In genomic region chr1:59683926-59684818, GRCm38 (mm10) we compare ENCODE assay signal across 8 mouse cellular contexts. TPM values are rescaled to one million over a fixed set of nuclear protein-coding genes. Genes with fewer than 3 reads are reported as not detected.
DNase-seq lines count a peak whose midpoint lies in the region; ATAC-seq and TF ChIP-seq lines count a peak whose summit lies in the region.

No protein-coding gene starts in this region.

- H3K4me3 ChIP-seq in cortical plate, adult 2 months (ENCODE audit: insufficient read depth, low read length): peak overlapping the region; percentile 72
- peak overlapping the region; percentile 42 to 72 for H3K4me3 ChIP-seq in heart, embryonic 14.5 days (ENCODE audit: control insufficient read depth in 1 of 2, insufficient read depth in 1 of 2, low read depth in 1 of 2, low read length in 2 of 2)
- H3K4me3 ChIP-seq in lung, postnatal 0 days (ENCODE audit: low read depth, low read length): peak overlapping the region; percentile 43
- peak overlapping the region; percentile 61 for H3K4me3 ChIP-seq in small intestine, adult 2 months (ENCODE audit: low read depth, low read length)

- peak overlapping the region; percentile 93 for H3K4me2 ChIP-seq in heart, embryonic 14.5 days (ENCODE audit: low read length)
- peak overlapping the region; percentile 58 for H3K4me2 ChIP-seq in lung, postnatal 0 days (replicated peaks; ENCODE audit: low read depth, low read length)

- peak; percentile 43 to 48 for DNase-seq in B cell, adult 2 months
- DNase-seq in CD8-positive naive resting alpha-beta T cell, adult 2 months (ENCODE audit: low read depth in 2 of 2, low spot score in 2 of 2): peak; percentile 11 to 39
- DNase-seq in kidney, postnatal 36 days: peak; percentile 4 to 40
- no peak for DNase-seq in lung, postnatal 0 days (ENCODE audit: low spot score)
- no peak for DNase-seq in adipocyte (ENCODE audit: low spot score)

- 7% methylated on average over 11 of the region's 11 CpGs for WGBS in heart, embryonic 14.5 days
- WGBS in lung, postnatal 0 days: 7% methylated on average over 11 of the region's 11 CpGs
- 4% methylated on average over 11 of the region's 11 CpGs for WGBS in small intestine, adult 2 months

- no peak for TF ChIP-seq POLR2A in cortical plate, adult 2 months (IDR thresholded peaks at IDR 0.05; ENCODE audit: extremely low read depth, insufficient read depth, low read length)
- TF ChIP-seq POLR2A in small intestine, adult 2 months (IDR thresholded peaks at IDR 0.05; ENCODE audit: low read depth, low read length): no peak

- TF ChIP-seq CTCF in cortical plate, adult 2 months (IDR thresholded peaks at IDR 0.05; ENCODE audit: extremely low read depth, insufficient read depth, low read length): no peak
- no peak for TF ChIP-seq CTCF in lung, postnatal 0 days (IDR thresholded peaks at IDR 0.05)
- no peak for TF ChIP-seq CTCF in small intestine, adult 2 months (IDR thresholded peaks at IDR 0.05; ENCODE audit: extremely low read depth, insufficient read length, insufficient replicate concordance, low read depth, low read length)

- no peak; the same call in 1 of the 2 replicates for ATAC-seq in heart, embryonic 14.5 days (ENCODE audit: insufficient number of reproducible peaks, insufficient read depth, low FRiP score, low read depth)
- ATAC-seq in lung, postnatal 0 days: peak; percentile 43

- no peak overlapping the region for H3K27ac ChIP-seq in cortical plate, adult 2 months (ENCODE audit: insufficient read depth, low read length)
- peak overlapping the region; percentile 56 to 83 for H3K27ac ChIP-seq in heart, embryonic 14.5 days (replicated peaks in 1 of 2; ENCODE audit: control insufficient read depth in 1 of 2, insufficient read depth in 1 of 2, low read depth in 2 of 2, low read length in 2 of 2)
- H3K27ac ChIP-seq in lung, postnatal 0 days (ENCODE audit: low read length): peak overlapping the region; percentile 73
- H3K27ac ChIP-seq in small intestine, adult 2 months (ENCODE audit: insufficient read depth, low read depth, low read length): peak overlapping the region; percentile 64

- H3K9me3 ChIP-seq in heart, embryonic 14.5 days (ENCODE audit: control insufficient read depth, low read length): no peaks in the 10 kb centered on the region
- no peaks in the 10 kb centered on the region for H3K9me3 ChIP-seq in lung, postnatal 0 days (ENCODE audit: low read length)

- TF ChIP-seq EP300 in lung, postnatal 0 days (IDR thresholded peaks at IDR 0.05): no peak

- 0 out of 2 replicates have a peak, but pooled peaks cover 5% of the 10 kb centered on the region for H3K27me3 ChIP-seq in heart, embryonic 14.5 days (ENCODE audit: control insufficient read depth, insufficient read depth, low read length)
- H3K27me3 ChIP-seq in lung, postnatal 0 days (replicated peaks; ENCODE audit: insufficient read depth, low read length): no peaks in the 10 kb centered on the region
- H3K27me3 ChIP-seq in small intestine, adult 2 months (ENCODE audit: control insufficient read depth, insufficient read depth, low read length): no peaks in the 10 kb centered on the region

- H3K4me1 ChIP-seq in cortical plate, adult 2 months (ENCODE audit: control insufficient read depth, insufficient read depth, low read length): peaks cover 3% of the 10 kb centered on the region; the same call in 1 of the 2 replicates
- H3K4me1 ChIP-seq in heart, embryonic 14.5 days (ENCODE audit: control insufficient read depth in 2 of 2, insufficient read depth in 2 of 2, low read length in 2 of 2): peaks cover 2 to 17% of the 10 kb centered on the region in 2 experiments; a peak in 3 of 4 replicates
- H3K4me1 ChIP-seq in lung, postnatal 0 days (ENCODE audit: insufficient read depth, low read depth, low read length): no peaks in the 10 kb centered on the region; the same call in 1 of the 2 replicates
- H3K4me1 ChIP-seq in small intestine, adult 2 months (ENCODE audit: control insufficient read depth, insufficient read depth, insufficient read length, low read length): peaks cover 2% of the 10 kb centered on the region; the same call in 1 of the 2 replicates

- H3K36me3 ChIP-seq in heart, embryonic 14.5 days (ENCODE audit: control insufficient read depth, insufficient read depth, low read length): peaks cover under 1% of the 10 kb centered on the region
- H3K36me3 ChIP-seq in lung, postnatal 0 days (ENCODE audit: insufficient read depth, low read length): no peaks in the 10 kb centered on the region
- peaks cover 3% of the 10 kb centered on the region for H3K36me3 ChIP-seq in small intestine, adult 2 months (ENCODE audit: control insufficient read depth, insufficient read depth, low read length)

- H3K9ac ChIP-seq in heart, embryonic 14.5 days (ENCODE audit: low read length): peak overlapping the region; percentile 66
- H3K9ac ChIP-seq in lung, postnatal 0 days (replicated peaks; ENCODE audit: low read depth): no peak overlapping the region; the same call in 1 of the 2 replicates

RNA-seq across cellular contexts. Expression of gene Nop58, which starts 0.6 kb away (rescaled TPM):
- polyA plus RNA-seq in cortical plate, adult 2 months (2012; rRNA removed): 19.8 and 21.6 TPM in 2 replicates
- polyA plus RNA-seq in heart, embryonic 14.5 days (2014; fragmentation: Nextera tagmentation; extraction: Ambion mirVana): 110 and 120 TPM in 2 replicates
- 55.9 and 66.4 TPM in 2 replicates for polyA plus RNA-seq in lung, postnatal 0 days (2015; fragmentation: Nextera tagmentation; extraction: Ambion mirVana)
- polyA plus RNA-seq in small intestine, adult 2 months (2012; rRNA removed): 4.1 and 8.2 TPM in 2 replicates

RNA-seq across cellular contexts. Expression of gene Sumo1, which starts 13.5 kb away (rescaled TPM):
- polyA plus RNA-seq in cortical plate, adult 2 months (2012; rRNA removed): 113 and 116 TPM in 2 replicates
- polyA plus RNA-seq in heart, embryonic 14.5 days (2014; fragmentation: Nextera tagmentation; extraction: Ambion mirVana): 224 and 246 TPM in 2 replicates
- 257 and 273 TPM in 2 replicates for polyA plus RNA-seq in lung, postnatal 0 days (2015; fragmentation: Nextera tagmentation; extraction: Ambion mirVana)
- polyA plus RNA-seq in small intestine, adult 2 months (2012; rRNA removed): 1.4 and 2.2 TPM in 2 replicates

Comparison
In these comparisons a context has a peak if more than half of its experiments do, and no peak if none do; other contexts are left out.
1. DNase-seq: peak in B cell, adult 2 months (2 of 2), CD8-positive naive resting alpha-beta T cell, adult 2 months (2 of 2) and kidney, postnatal 36 days (2 of 2); none in lung, postnatal 0 days (single experiment) and adipocyte (single experiment).
2. RNA of gene Sumo1, which starts 13.5 kb away (polyA plus RNA-seq): 257 to 273 TPM in lung, postnatal 0 days, 224 to 246 TPM in heart, embryonic 14.5 days and 113 to 116 TPM in cortical plate, adult 2 months; 1.4 to 2.2 TPM in small intestine, adult 2 months; every median in the first group is over 10 times any median in the second.
3. Peak in every context shown above with its lines, with median percentiles within 50 percentile points of each other: H3K4me3 ChIP-seq.